Mouse (Mus musculus): ENCODE measurements around the gene Wdr93. TPM values are rescaled to one million over a fixed set of nuclear protein-coding genes. Genes with fewer than 3 reads are reported as not detected.

Wdr93 gene
- total and polyA plus RNA-seq, 2 experiments from 2014 or later: 0.81 to 0.86 TPM

- Histone ChIP-seq H3K4me3 (ENCODE audit: low read depth, low read length) (no peak overlapping the region), H3K27ac (ENCODE audit: low read depth, low read length) (no peak overlapping the region), H3K27me3 (ENCODE audit: insufficient read depth, low read length) (no peaks in the 10 kb centered on the region), H3K4me1 (ENCODE audit: insufficient read depth) (no peaks in the 10 kb centered on the region), H3K36me3 (ENCODE audit: insufficient read depth) (no peaks in the 10 kb centered on the region), H3K9ac (no peak overlapping the region), H3K4me2 (ENCODE audit: low read depth) (no peak overlapping the region), H3K9me3 (ENCODE audit: low read length) (no peaks in the 10 kb centered on the region)
- WGBS: 71% methylated on average over 6 of the region's 6 CpGs
- ATAC-seq (no peak), DNase-seq (no peak)
- TF ChIP-seq CTCF (IDR thresholded peaks at IDR 0.05; ENCODE audit: low read depth): no peak
Measured at GRCm38 (mm10) chr7:79831145-79831544, 88.2 kb downstream of the Wdr93 start.

- ATAC-seq: no peak
- DNase-seq: peak; percentile 11
- H3K9me3 ChIP-seq (ENCODE audit: low read length): no peaks in the 10 kb centered on the region
- no peaks in the 10 kb centered on the region for H3K4me1 ChIP-seq (ENCODE audit: insufficient read depth)
- H3K27ac ChIP-seq (ENCODE audit: low read depth, low read length): no peak overlapping the region
- WGBS: 60% methylated on average over 6 of the region's 6 CpGs
- no peaks in the 10 kb centered on the region for H3K27me3 ChIP-seq (ENCODE audit: insufficient read depth, low read length)
- no peak overlapping the region for H3K4me3 ChIP-seq (ENCODE audit: low read depth, low read length)
- H3K36me3 ChIP-seq (ENCODE audit: insufficient read depth): no peaks in the 10 kb centered on the region
- H3K9ac ChIP-seq: no peak overlapping the region
- TF ChIP-seq CTCF (IDR thresholded peaks at IDR 0.05; ENCODE audit: low read depth): no peak
- H3K4me2 ChIP-seq (ENCODE audit: low read depth): no peak overlapping the region
Measured at GRCm38 (mm10) chr7:79831585-79831984, 88.6 kb downstream of the Wdr93 start.

- DNase-seq (no peak), ATAC-seq (no peak)
- Histone ChIP-seq H3K9me3 (ENCODE audit: low read length) (no peaks in the 10 kb centered on the region), H3K4me3 (ENCODE audit: low read depth, low read length) (no peak overlapping the region), H3K36me3 (ENCODE audit: insufficient read depth) (no peaks in the 10 kb centered on the region), H3K4me2 (ENCODE audit: low read depth) (no peak overlapping the region), H3K27ac (ENCODE audit: low read depth, low read length) (no peak overlapping the region), H3K4me1 (ENCODE audit: insufficient read depth) (no peaks in the 10 kb centered on the region), H3K9ac (no peak overlapping the region), H3K27me3 (ENCODE audit: insufficient read depth, low read length) (no peaks in the 10 kb centered on the region)
- no peak for TF ChIP-seq CTCF (IDR thresholded peaks at IDR 0.05; ENCODE audit: low read depth)
Measured at GRCm38 (mm10) chr7:79832980-79833379, 90.0 kb downstream of the Wdr93 start.

- ATAC-seq: no peak
- 96% methylated on average over 6 of the region's 6 CpGs for WGBS
- TF ChIP-seq CTCF (IDR thresholded peaks at IDR 0.05; ENCODE audit: low read depth): no peak
Measured at GRCm38 (mm10) chr7:79835196-79835595, 92.2 kb downstream of the Wdr93 start.

More at GRCm38 (mm10) chr7:79835196-79835595, 92.2 kb downstream of the Wdr93 start:
- H3K4me3 ChIP-seq (ENCODE audit: low read depth, low read length): no peak overlapping the region
- no peak for DNase-seq
- no peak overlapping the region for H3K4me2 ChIP-seq (ENCODE audit: low read depth)
- no peaks in the 10 kb centered on the region for H3K36me3 ChIP-seq (ENCODE audit: insufficient read depth)
- H3K9ac ChIP-seq: no peak overlapping the region
- H3K27me3 ChIP-seq (ENCODE audit: insufficient read depth, low read length): no peaks in the 10 kb centered on the region
- no peaks in the 10 kb centered on the region for H3K4me1 ChIP-seq (ENCODE audit: insufficient read depth)
- H3K9me3 ChIP-seq (ENCODE audit: low read length): no peaks in the 10 kb centered on the region
- H3K27ac ChIP-seq (ENCODE audit: low read depth, low read length): no peak overlapping the region

Other genes starting within 250 kb of the Wdr93 start
- gene Rhcg, start 125.5 kb upstream of the Wdr93 start, total RNA-seq (2014; rRNA removed): 2.0 TPM in 2 replicates
- gene Rhcg, start 125.5 kb upstream of the Wdr93 start, polyA plus RNA-seq (2015; fragmentation: Nextera tagmentation; extraction: Ambion mirVana): 2.9 and 4.3 TPM in 2 replicates
- 1.1 and 1.8 TPM in 2 replicates for gene Ticrr, start 83.0 kb upstream of the Wdr93 start, total RNA-seq (2014; rRNA removed)
- gene Ticrr, start 83.0 kb upstream of the Wdr93 start, polyA plus RNA-seq (2015; fragmentation: Nextera tagmentation; extraction: Ambion mirVana): 0.50 and 1.2 TPM in 2 replicates
- 5.7 and 6.4 TPM in 2 replicates for gene Kif7, start 27.4 kb upstream of the Wdr93 start, total RNA-seq (2014; rRNA removed)
- gene Kif7, start 27.4 kb upstream of the Wdr93 start, polyA plus RNA-seq (2015; fragmentation: Nextera tagmentation; extraction: Ambion mirVana): 1.4 and 2.0 TPM in 2 replicates
- 0.31 TPM in 1 of 2 replicates, not detected in the other for gene Plin1, start 10.3 kb upstream of the Wdr93 start, total RNA-seq (2014; rRNA removed)
- 0.21 TPM in 1 of 2 replicates, not detected in the other for gene Plin1, start 10.3 kb upstream of the Wdr93 start, polyA plus RNA-seq (2015; fragmentation: Nextera tagmentation; extraction: Ambion mirVana)
- gene Pex11a, start within 50 bp of the Wdr93 start, total RNA-seq (2014; rRNA removed): 1.3 and 2.1 TPM in 2 replicates
- 16.9 and 17.3 TPM in 2 replicates for gene Pex11a, start within 50 bp of the Wdr93 start, polyA plus RNA-seq (2015; fragmentation: Nextera tagmentation; extraction: Ambion mirVana)
- gene Mesp1, start 50.6 kb downstream of the Wdr93 start, total RNA-seq (2014; rRNA removed): 0.23 and 1.6 TPM in 2 replicates
- gene Mesp1, start 50.6 kb downstream of the Wdr93 start, polyA plus RNA-seq (2015; fragmentation: Nextera tagmentation; extraction: Ambion mirVana): 0.77 and 1.1 TPM in 2 replicates
- gene Mesp2, start 67.6 kb downstream of the Wdr93 start, total RNA-seq (2014; rRNA removed): 0.77 and 1.00 TPM in 2 replicates
- 2.1 TPM in 2 replicates for gene Mesp2, start 67.6 kb downstream of the Wdr93 start, polyA plus RNA-seq (2015; fragmentation: Nextera tagmentation; extraction: Ambion mirVana)
- gene Anpep, start 117.9 kb downstream of the Wdr93 start, total RNA-seq (2014; rRNA removed): 3.4 and 5.8 TPM in 2 replicates
- 3.7 and 4.7 TPM in 2 replicates for gene Anpep, start 117.9 kb downstream of the Wdr93 start, polyA plus RNA-seq (2015; fragmentation: Nextera tagmentation; extraction: Ambion mirVana)
- 32.1 and 38.0 TPM in 2 replicates for gene Ap3s2, start 177.5 kb downstream of the Wdr93 start, total RNA-seq (2014; rRNA removed)
- gene Ap3s2, start 177.5 kb downstream of the Wdr93 start, polyA plus RNA-seq (2015; fragmentation: Nextera tagmentation; extraction: Ambion mirVana): 36.7 and 39.0 TPM in 2 replicates
- gene Arpin, start 192.2 kb downstream of the Wdr93 start, total RNA-seq (2014; rRNA removed): 19.5 and 22.8 TPM in 2 replicates
- 10.5 and 12.5 TPM in 2 replicates for gene Arpin, start 192.2 kb downstream of the Wdr93 start, polyA plus RNA-seq (2015; fragmentation: Nextera tagmentation; extraction: Ambion mirVana)

Data from forebrain, postnatal 0 days (tissue).